Mouse (Mus musculus) midbrain, embryonic 14.5 days (tissue): ENCODE data around the gene Vps26b. TPM values are rescaled to one million over a fixed set of nuclear protein-coding genes. Genes with fewer than 3 reads are reported as not detected.

ENCODE experiments used
- ATAC-seq: fragments of 200-750 bp; cut with Nextera tagmentation; 2 replicates; pipeline ENCODE4 v1.8.0; 2017; ENCODE audit warnings: moderate number of reproducible peaks, moderate library complexity; ENCODE audit not compliant: low FRiP score, low TSS enrichment
- DNase-seq: peaks from one replicate; pipeline ENCODE4 v3.0.0-alpha.2; 2015
- H3K27ac ChIP-seq: fragments of 300-500 bp; sonication (generic); replicated peaks from 2 replicates; pipeline ENCODE4 v1.5.1; 2014; ENCODE audit warnings: mild to moderate bottlenecking, low read depth, low read length, moderate library complexity
- H3K27me3 ChIP-seq: fragments of 300-500 bp; sonication (generic); 2 replicates; pipeline ENCODE4 v1.6.1; 2014; ENCODE audit warnings: low read length, control low read depth, mixed read lengths; ENCODE audit not compliant: control insufficient read depth, insufficient read depth
- H3K36me3 ChIP-seq: fragments of 300-500 bp; sonication (generic); 2 replicates; pipeline ENCODE4 v1.6.1; 2014; ENCODE audit warnings: low read length, control low read depth; ENCODE audit not compliant: control insufficient read depth, insufficient read depth
- H3K4me1 ChIP-seq: fragments of 300-500 bp; sonication (generic); 2 replicates; pipeline ENCODE4 v1.6.1; 2014; ENCODE audit warnings: mild to moderate bottlenecking, antibody characterized with exemption, low read length, control low read depth; ENCODE audit not compliant: control insufficient read depth, insufficient read depth
- H3K4me2 ChIP-seq: fragments of 300-500 bp; sonication (generic); 2 replicates; pipeline ENCODE4 v1.6.1; 2014; ENCODE audit warnings: mild to moderate bottlenecking, low read length, moderate library complexity
- H3K4me3 ChIP-seq: fragments of 300-500 bp; sonication (generic); replicated peaks from 2 replicates; pipeline ENCODE4 v1.5.1; 2014; ENCODE audit warnings: low read depth, low read length
- H3K9ac ChIP-seq: fragments of 300-500 bp; sonication (generic); replicated peaks from 2 replicates; pipeline ENCODE4 v1.6.1; 2014; ENCODE audit warnings: mild to moderate bottlenecking, low read length, moderate library complexity
- H3K9me3 ChIP-seq: fragments of 300-500 bp; sonication (generic); 2 replicates; pipeline ENCODE4 v1.6.1; 2016; ENCODE audit warnings: low read length, control low read depth, mixed read lengths; ENCODE audit not compliant: control insufficient read depth
- WGBS: fragments of 180-500 bp; shearing (Covaris S2); extraction: QIAGEN DNeasy Blood & Tissue Kit; methylation state at CpG from one replicate; pipeline ENCODE4 v1.1.7; 2014; 5-methylcytosine and 5-hydroxymethylcytosine counted together
- polyA plus RNA-seq: library from polyadenylated mRNA; unstranded; fragments of >200 nt; fragmentation: Nextera tagmentation; extraction: Ambion mirVana; gene quantifications from 2 replicates; pipeline ENCODE4 v1.2.1, GENCODE M21; 2014

The Vps26b gene
- polyA plus RNA-seq, 1 experiment from 2014 or later = 102 TPM

DNA sequence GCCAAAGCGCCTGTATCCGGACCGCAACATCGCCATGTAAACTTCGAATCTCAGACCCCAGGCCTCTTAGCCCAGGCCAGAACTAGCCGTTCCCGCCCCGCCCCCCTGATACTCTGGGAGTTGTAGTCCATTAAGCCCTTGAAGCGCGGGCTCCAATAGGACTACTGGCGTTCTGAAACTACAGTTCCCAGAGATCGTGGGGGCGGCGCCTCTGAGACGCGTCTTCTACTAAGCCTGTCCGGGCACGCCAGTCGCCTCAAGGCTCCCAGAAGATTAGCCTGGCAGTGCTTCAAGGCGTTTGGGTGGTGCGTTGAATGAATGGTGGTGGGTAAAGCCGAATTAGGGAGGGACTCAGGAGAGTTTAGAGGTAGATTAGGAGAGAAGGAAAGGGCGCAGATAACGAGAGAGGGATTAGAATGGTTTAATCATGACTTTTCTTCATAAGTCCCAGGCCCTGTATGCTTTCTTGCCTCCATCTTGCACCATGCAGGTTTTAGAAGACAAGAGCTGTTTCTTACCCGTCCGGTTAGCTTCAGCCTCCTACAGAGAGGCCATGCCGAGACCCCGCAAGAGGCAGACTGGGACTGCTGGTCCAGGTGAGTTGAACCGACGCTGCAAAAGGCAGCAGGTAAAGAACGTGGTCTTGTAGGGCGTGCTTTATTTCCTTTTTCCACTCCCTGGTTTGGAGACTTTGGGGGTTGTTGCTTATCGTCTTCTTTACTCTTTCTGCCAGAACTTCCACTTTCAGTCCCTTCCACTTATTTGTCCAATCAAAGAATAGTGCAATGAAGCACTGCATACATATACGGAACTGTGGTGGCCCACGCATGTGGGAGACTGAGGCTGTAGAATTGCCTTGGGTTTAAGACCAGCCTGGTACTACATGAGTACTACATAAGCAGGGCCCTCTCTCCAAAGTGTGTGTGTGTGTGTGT, 30.1 kb downstream of the Vps26b start, which contains the start of the genes Acad8 and Thyn1:
Gene Acad8, minus strand, starts transcription at position 106 of the 935 bp plus-strand sequence.
Gene Thyn1, plus strand, starts transcription at position 250 of the 935 bp plus-strand sequence.
- Histone ChIP-seq H3K4me3 (peak within 1 kb of the TSS; percentile 71), H3K9me3 (no peaks in the 10 kb centered on the region), H3K27me3 (no peaks in the 10 kb centered on the region), H3K27ac (peak within 1 kb of the TSS; percentile 60), H3K4me1 (peaks cover 19% of the 10 kb centered on the region), H3K9ac (peak within 1 kb of the TSS; percentile 73), H3K4me2 (peak within 1 kb of the TSS; percentile 87), H3K36me3 (peaks cover 15% of the 10 kb centered on the region)
- DNase-seq (peak; percentile 99), ATAC-seq (peak; percentile 99)
- WGBS = 1% methylated on average over 35 of the region's 35 CpGs

DNA sequence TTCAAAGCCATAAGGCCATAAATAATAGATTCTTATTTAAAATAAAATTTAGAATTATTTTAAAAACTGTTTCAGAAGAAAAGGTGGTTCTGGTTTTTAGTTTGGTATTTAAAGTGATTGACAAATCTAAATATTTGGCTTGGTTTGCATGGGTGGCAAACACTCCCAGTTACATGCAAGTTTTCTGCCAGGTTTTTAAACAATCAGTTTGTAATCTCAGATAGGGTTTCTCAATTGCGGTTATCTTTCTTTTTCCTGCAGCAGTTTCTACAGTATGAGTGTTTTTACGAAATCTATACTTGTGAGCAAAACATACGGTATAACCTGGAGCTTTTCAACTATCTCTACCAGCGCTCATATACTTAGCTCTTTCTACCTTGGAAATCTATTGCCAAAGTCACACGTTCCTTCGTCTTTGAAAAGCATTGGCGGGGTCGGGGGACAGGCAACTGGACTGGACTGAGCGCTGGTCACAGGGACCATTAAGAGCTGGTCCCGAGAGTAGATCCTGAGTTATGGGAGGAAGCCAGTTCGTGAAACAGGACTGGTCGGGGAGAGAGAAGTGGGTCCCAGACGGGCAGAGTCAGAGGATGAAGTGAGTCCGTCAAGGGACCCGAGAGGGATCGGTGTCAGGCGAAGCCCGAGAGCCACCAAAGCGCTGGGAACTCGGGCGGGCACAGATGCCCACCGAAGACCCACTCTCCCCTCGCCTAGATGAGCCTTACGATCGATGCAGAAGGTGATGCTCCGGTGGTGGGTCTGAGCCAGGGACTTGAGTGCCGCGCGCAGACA, 31.0 kb downstream of the Vps26b start:
- peak overlapping the region; percentile 87 for H3K4me2 ChIP-seq
- DNase-seq (no peak), ATAC-seq (peak; percentile 70; the same call in 1 of the 2 replicates)
- H3K4me1 ChIP-seq = peaks cover 19% of the 10 kb centered on the region
- peaks cover 6% of the 10 kb centered on the region for H3K36me3 ChIP-seq
- H3K4me3 ChIP-seq = peak overlapping the region; percentile 71
- H3K9me3 ChIP-seq = no peaks in the 10 kb centered on the region
- 4% methylated on average over 29 of the region's 29 CpGs for WGBS
- H3K27me3 ChIP-seq = no peaks in the 10 kb centered on the region
- peak overlapping the region; percentile 41; the same call in 1 of the 2 replicates for H3K27ac ChIP-seq
- H3K9ac ChIP-seq = peak overlapping the region; percentile 73

DNA sequence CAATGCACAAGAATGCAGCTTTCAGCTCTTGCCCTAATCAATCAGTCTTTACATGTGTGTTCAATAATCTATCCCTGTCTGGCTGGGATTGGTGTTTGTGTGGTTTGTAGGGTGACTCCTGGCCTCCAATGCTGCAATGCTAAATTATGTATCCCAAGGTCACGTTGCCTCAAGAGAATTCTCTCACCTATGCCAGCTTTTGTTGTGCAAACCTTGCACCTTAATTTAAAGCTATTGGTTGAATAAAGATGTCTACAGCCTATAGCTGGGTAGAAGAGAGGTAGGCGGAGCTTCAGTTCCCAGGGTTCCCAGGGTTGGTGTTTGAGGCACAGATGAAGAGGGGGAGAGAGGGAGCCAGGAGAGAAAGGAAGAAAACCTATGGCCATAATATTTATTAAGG, 32.4 kb downstream of the Vps26b start:
- H3K4me1 ChIP-seq = peaks cover 19% of the 10 kb centered on the region
- no peak overlapping the region for H3K9ac ChIP-seq
- H3K4me2 ChIP-seq = no peak overlapping the region
- no peak for DNase-seq
- ATAC-seq = no peak
- no peak overlapping the region for H3K27ac ChIP-seq
- 98% methylated on average over 2 of the region's 2 CpGs for WGBS
- no peaks in the 10 kb centered on the region for H3K27me3 ChIP-seq
- no peaks in the 10 kb centered on the region for H3K9me3 ChIP-seq
- no peaks in the 10 kb centered on the region for H3K36me3 ChIP-seq
- H3K4me3 ChIP-seq = no peak overlapping the region

DNA sequence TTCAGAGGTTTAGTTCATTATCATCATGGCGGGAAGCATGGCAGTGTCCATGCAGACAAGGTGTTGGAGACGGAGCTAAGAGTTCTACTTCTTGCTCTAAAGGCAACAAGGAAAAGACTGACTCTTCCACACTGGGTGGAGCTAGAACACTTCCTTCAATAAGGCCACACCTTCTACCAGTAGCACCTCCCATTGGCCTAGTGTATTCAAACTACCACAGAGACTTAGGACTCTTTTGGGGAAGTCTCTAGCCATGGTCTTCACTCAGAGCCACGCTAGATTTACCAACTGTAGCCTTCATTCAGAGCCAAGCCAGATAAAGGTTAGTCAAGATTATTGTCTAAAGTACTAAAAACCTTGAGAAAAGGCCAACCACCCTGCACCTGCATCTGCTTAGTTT, 32.8 kb downstream of the Vps26b start:
- 93% methylated on average over 3 of the region's 3 CpGs for WGBS
- H3K4me2 ChIP-seq = no peak overlapping the region
- DNase-seq (no peak), ATAC-seq (no peak)
- H3K4me3 ChIP-seq = no peak overlapping the region
- H3K36me3 ChIP-seq = no peaks in the 10 kb centered on the region
- H3K27me3 ChIP-seq = no peaks in the 10 kb centered on the region
- peaks cover 19% of the 10 kb centered on the region for H3K4me1 ChIP-seq
- no peaks in the 10 kb centered on the region for H3K9me3 ChIP-seq
- no peak overlapping the region for H3K9ac ChIP-seq
- H3K27ac ChIP-seq = no peak overlapping the region

DNA sequence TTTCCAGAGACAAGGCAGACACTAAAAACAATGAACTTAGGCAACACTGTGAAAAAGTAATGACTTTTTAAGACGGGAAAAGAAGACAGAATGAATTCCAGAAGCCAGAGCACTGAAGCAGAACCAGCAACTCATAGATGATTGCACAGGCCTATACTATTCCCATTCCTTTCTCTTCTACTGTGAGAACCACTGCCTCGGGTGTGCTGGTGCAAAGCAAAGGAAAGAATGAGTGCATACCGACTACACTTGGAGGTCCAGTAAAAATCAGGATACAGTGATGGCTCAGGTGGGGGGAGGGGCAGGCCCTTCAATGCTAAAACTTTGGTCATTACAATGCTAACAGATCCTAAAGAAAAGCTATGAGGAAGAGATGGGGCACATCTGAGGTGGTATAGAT, 36.0 kb downstream of the Vps26b start:
- no peak for DNase-seq
- 77% methylated on average over 3 of the region's 3 CpGs for WGBS
- peaks cover 30% of the 10 kb centered on the region for H3K36me3 ChIP-seq
- ATAC-seq = no peak
- H3K4me1 ChIP-seq = peaks cover 4% of the 10 kb centered on the region; the same call in 1 of the 2 replicates
- no peak overlapping the region for H3K4me2 ChIP-seq
- no peaks in the 10 kb centered on the region for H3K27me3 ChIP-seq
- no peak overlapping the region for H3K27ac ChIP-seq
- no peaks in the 10 kb centered on the region for H3K9me3 ChIP-seq
- H3K4me3 ChIP-seq = no peak overlapping the region
- H3K9ac ChIP-seq = no peak overlapping the region

DNA sequence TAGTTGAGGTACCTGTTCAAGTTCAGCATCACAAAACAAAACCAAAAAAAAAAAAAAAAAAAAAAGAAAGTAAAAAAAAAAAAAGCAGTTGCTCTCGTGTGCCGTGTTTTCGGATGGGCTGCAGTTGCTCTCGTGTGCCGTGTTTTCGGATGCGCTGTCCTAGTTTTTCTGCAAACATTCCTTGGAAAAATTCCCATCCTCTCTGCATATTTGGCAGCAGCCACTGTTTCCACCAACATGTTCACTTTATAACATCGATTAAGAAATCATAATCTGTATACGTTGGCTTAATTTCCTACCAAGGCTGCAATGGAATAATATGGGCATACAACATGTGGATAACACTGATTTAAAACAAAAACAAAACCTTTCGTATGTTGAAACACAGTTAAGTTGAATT, 36.7 kb downstream of the Vps26b start:
- DNase-seq = no peak

DNA sequence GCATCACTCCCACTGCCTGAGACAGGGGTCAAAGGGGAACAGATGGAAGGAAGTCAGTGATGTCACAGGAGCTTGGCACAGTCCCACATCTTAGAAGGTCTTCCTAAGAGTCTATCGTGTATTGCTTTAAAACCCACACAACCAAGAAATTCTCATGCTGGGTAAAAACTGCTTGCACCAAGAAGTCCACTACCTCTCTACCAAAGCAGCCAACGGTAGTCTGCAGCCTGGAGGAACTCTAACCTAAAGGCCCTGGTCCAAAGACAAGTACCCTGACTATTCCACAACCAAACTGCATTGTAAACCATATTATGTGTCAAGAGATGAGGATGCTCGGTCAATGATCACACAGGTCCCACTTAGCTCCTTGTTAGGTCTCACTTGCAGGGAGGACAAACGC, 39.7 kb downstream of the Vps26b start:
- DNase-seq = no peak

More for the DNA sequence above, 36.7 kb downstream of the Vps26b start:
- no peaks in the 10 kb centered on the region for H3K9me3 ChIP-seq
- H3K4me2 ChIP-seq = no peak overlapping the region
- no peak overlapping the region for H3K9ac ChIP-seq
- no peaks in the 10 kb centered on the region for H3K4me1 ChIP-seq
- no peak overlapping the region for H3K4me3 ChIP-seq
- no peak overlapping the region for H3K27ac ChIP-seq
- no peak for ATAC-seq
- 97% methylated on average over 10 of the region's 10 CpGs for WGBS
- H3K27me3 ChIP-seq = no peaks in the 10 kb centered on the region
- H3K36me3 ChIP-seq = peaks cover 36% of the 10 kb centered on the region

DNA sequence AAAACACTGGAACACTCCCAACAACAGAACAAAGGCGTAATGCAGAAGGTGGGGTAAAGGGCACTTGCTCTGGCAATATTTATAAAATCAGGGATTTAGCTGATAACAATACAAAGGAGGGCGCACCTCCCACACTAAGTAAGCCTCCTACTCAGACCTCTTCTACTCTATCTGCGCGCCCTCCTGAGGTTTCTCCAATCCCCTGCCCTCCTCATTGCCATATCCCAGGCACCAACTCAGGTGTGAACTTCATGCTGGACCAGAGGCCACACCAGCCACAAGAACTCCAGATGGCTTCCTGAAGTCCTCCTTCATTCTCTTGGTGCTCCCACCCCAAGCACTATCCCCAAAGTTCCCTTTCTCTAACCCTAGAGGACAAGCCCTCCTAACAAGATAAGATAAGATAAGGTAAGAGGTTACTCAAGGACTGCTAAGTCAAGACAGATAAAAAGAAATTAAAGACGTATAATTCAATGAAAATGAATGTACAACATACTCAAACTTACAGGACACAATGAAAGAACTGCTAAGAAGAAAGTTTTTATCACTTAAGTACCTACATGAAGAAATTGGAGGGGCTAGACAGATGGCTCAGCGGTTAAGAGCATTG, 44.1 kb downstream of the Vps26b start:
- Histone ChIP-seq H3K4me3 (no peak overlapping the region), H3K27ac (no peak overlapping the region), H3K4me2 (no peak overlapping the region), H3K9ac (no peak overlapping the region), H3K27me3 (no peaks in the 10 kb centered on the region), H3K4me1 (no peaks in the 10 kb centered on the region), H3K36me3 (peaks cover 51% of the 10 kb centered on the region), H3K9me3 (no peaks in the 10 kb centered on the region)
- no peak for ATAC-seq
- WGBS = 98% methylated on average over 6 of the region's 6 CpGs
- DNase-seq = no peak

More for the DNA sequence above, 39.7 kb downstream of the Vps26b start:
- Histone ChIP-seq H3K27ac (no peak overlapping the region), H3K4me2 (no peak overlapping the region), H3K9me3 (no peaks in the 10 kb centered on the region), H3K36me3 (peaks cover 46% of the 10 kb centered on the region), H3K9ac (no peak overlapping the region), H3K4me3 (no peak overlapping the region), H3K27me3 (no peaks in the 10 kb centered on the region), H3K4me1 (no peaks in the 10 kb centered on the region)
- WGBS = 95% methylated on average over 4 of the region's 4 CpGs
- no peak for ATAC-seq
